Mouse (Mus musculus): ENCODE measurements at regions not wholly inside any gene's neighbourhood (a gene's known extent, or its start where the extent isn't known, plus 50 kb on each side); places are given as distances from the start of the nearest gene placed in this dataset.

GRCm38 (mm10) chr19:19987255-19987654 lies 403.5 kb downstream of the Anxa1 start:
- WGBS (ENCODE audit: insufficient replicate concordance): 53% methylated on average over 1 of the region's 1 CpGs
- Histone ChIP-seq H3K27ac (no peak overlapping the region), H3K4me3 (ENCODE audit: insufficient read depth in 1 of 2, low read depth in 2 of 2, low read length in 2 of 2) (no peak overlapping the region)

GRCm38 (mm10) chr19:19978816-19979215 lies 411.9 kb downstream of the Anxa1 start:
- Histone ChIP-seq H3K4me1 (replicated peaks; ENCODE audit: control insufficient read depth in 2 of 2, insufficient read depth in 2 of 2, low read length in 1 of 2) (no peaks in the 10 kb centered on the region), H3K4me2 (ENCODE audit: low read depth) (no peak overlapping the region), H3K9ac (replicated peaks) (no peak overlapping the region), H3K27ac (no peak overlapping the region), H3K27me3 (ENCODE audit: control insufficient read depth, insufficient read depth, low read length) (no peaks in the 10 kb centered on the region), H3K36me3 (replicated peaks; ENCODE audit: control insufficient read depth, insufficient read depth, low read depth) (no peaks in the 10 kb centered on the region), H3K9me3 (ENCODE audit: control insufficient read depth, low read length) (no peaks in the 10 kb centered on the region), H3K4me3 (ENCODE audit: insufficient read depth in 1 of 2, low read depth in 2 of 2, low read length in 2 of 2) (no peak overlapping the region)
- ATAC-seq (ENCODE audit: insufficient read depth) (no peak), DNase-seq (ENCODE audit: low read depth in 3 of 3, low spot score in 3 of 3) (no peak)
- WGBS (ENCODE audit: insufficient replicate concordance): 64% methylated on average over 6 of the region's 6 CpGs
- no peak for TF ChIP-seq CTCF (IDR thresholded peaks at IDR 0.05; ENCODE audit: low read depth)
- no peak for TF ChIP-seq EP300 (IDR thresholded peaks at IDR 0.05; ENCODE audit: low read depth)

More at GRCm38 (mm10) chr19:19987255-19987654, 403.5 kb downstream of the Anxa1 start:
- H3K9me3 ChIP-seq (ENCODE audit: control insufficient read depth, low read length): no peaks in the 10 kb centered on the region
- H3K9ac ChIP-seq (replicated peaks): no peak overlapping the region
- ATAC-seq (ENCODE audit: insufficient read depth) (no peak), DNase-seq (ENCODE audit: low read depth in 3 of 3, low spot score in 3 of 3) (no peak)
- no peaks in the 10 kb centered on the region for H3K4me1 ChIP-seq (replicated peaks; ENCODE audit: control insufficient read depth in 2 of 2, insufficient read depth in 2 of 2, low read length in 1 of 2)
- no peaks in the 10 kb centered on the region for H3K36me3 ChIP-seq (replicated peaks; ENCODE audit: control insufficient read depth, insufficient read depth, low read depth)
- no peak for TF ChIP-seq CTCF (IDR thresholded peaks at IDR 0.05; ENCODE audit: low read depth)
- TF ChIP-seq EP300 (IDR thresholded peaks at IDR 0.05; ENCODE audit: low read depth): no peak
- H3K4me2 ChIP-seq (ENCODE audit: low read depth): no peak overlapping the region
- no peaks in the 10 kb centered on the region for H3K27me3 ChIP-seq (ENCODE audit: control insufficient read depth, insufficient read depth, low read length)

- Histone ChIP-seq H3K27ac (no peak overlapping the region), H3K4me3 (ENCODE audit: insufficient read depth in 1 of 2, low read depth in 2 of 2, low read length in 2 of 2) (no peak overlapping the region), H3K4me2 (ENCODE audit: low read depth) (no peak overlapping the region), H3K9ac (replicated peaks) (no peak overlapping the region), H3K36me3 (replicated peaks; ENCODE audit: control insufficient read depth, insufficient read depth, low read depth) (no peaks in the 10 kb centered on the region), H3K27me3 (ENCODE audit: control insufficient read depth, insufficient read depth, low read length) (no peaks in the 10 kb centered on the region), H3K4me1 (replicated peaks; ENCODE audit: control insufficient read depth in 2 of 2, insufficient read depth in 2 of 2, low read length in 1 of 2) (no peaks in the 10 kb centered on the region), H3K9me3 (ENCODE audit: control insufficient read depth, low read length) (no peaks in the 10 kb centered on the region)
- 35% methylated on average over 9 of the region's 9 CpGs for WGBS (ENCODE audit: insufficient replicate concordance)
- TF ChIP-seq EP300 (IDR thresholded peaks at IDR 0.05; ENCODE audit: low read depth) (no peak), CTCF (IDR thresholded peaks at IDR 0.05; ENCODE audit: low read depth) (no peak)
- ATAC-seq (ENCODE audit: insufficient read depth) (no peak), DNase-seq (ENCODE audit: low read depth in 3 of 3, low spot score in 3 of 3) (no peak)
These were observed 413.0 kb downstream of the Anxa1 start for GRCm38 (mm10) chr19:19977609-19978259.

- Histone ChIP-seq H3K4me3 (ENCODE audit: insufficient read depth in 1 of 2, low read depth in 2 of 2, low read length in 2 of 2) (no peak overlapping the region), H3K9me3 (ENCODE audit: control insufficient read depth, low read length) (no peaks in the 10 kb centered on the region), H3K27me3 (ENCODE audit: control insufficient read depth, insufficient read depth, low read length) (no peaks in the 10 kb centered on the region), H3K9ac (replicated peaks) (no peak overlapping the region), H3K4me2 (ENCODE audit: low read depth) (no peak overlapping the region), H3K4me1 (replicated peaks; ENCODE audit: control insufficient read depth in 2 of 2, insufficient read depth in 2 of 2, low read length in 1 of 2) (no peaks in the 10 kb centered on the region), H3K27ac (no peak overlapping the region), H3K36me3 (replicated peaks; ENCODE audit: control insufficient read depth, insufficient read depth, low read depth) (no peaks in the 10 kb centered on the region)
- TF ChIP-seq CTCF (IDR thresholded peaks at IDR 0.05; ENCODE audit: low read depth) (no peak), EP300 (IDR thresholded peaks at IDR 0.05; ENCODE audit: low read depth) (no peak)
- 22% methylated on average over 2 of the region's 2 CpGs for WGBS (ENCODE audit: insufficient replicate concordance)
- ATAC-seq (ENCODE audit: insufficient read depth): no peak
- DNase-seq (ENCODE audit: low read depth in 3 of 3, low spot score in 3 of 3): no peak
These were observed 414.0 kb downstream of the Anxa1 start for GRCm38 (mm10) chr19:19976776-19977175.

- no peaks in the 10 kb centered on the region for H3K4me1 ChIP-seq (replicated peaks; ENCODE audit: control insufficient read depth in 2 of 2, insufficient read depth in 2 of 2, low read length in 1 of 2)
- no peaks in the 10 kb centered on the region for H3K36me3 ChIP-seq (replicated peaks; ENCODE audit: control insufficient read depth, insufficient read depth, low read depth)
- 52% methylated on average over 3 of the region's 3 CpGs for WGBS (ENCODE audit: insufficient replicate concordance)
These were observed 420.8 kb downstream of the Anxa1 start for GRCm38 (mm10) chr19:19969780-19970512.

More at GRCm38 (mm10) chr19:19969780-19970512, 420.8 kb downstream of the Anxa1 start:
- no peak overlapping the region for H3K27ac ChIP-seq
- no peak overlapping the region for H3K9ac ChIP-seq (replicated peaks)
- H3K4me3 ChIP-seq (ENCODE audit: insufficient read depth in 1 of 2, low read depth in 2 of 2, low read length in 2 of 2): no peak overlapping the region
- DNase-seq (ENCODE audit: low read depth in 3 of 3, low spot score in 3 of 3) (no peak), ATAC-seq (ENCODE audit: insufficient read depth) (no peak)
- H3K9me3 ChIP-seq (ENCODE audit: control insufficient read depth, low read length): no peaks in the 10 kb centered on the region
- no peak for TF ChIP-seq EP300 (IDR thresholded peaks at IDR 0.05; ENCODE audit: low read depth)
- no peaks in the 10 kb centered on the region for H3K27me3 ChIP-seq (ENCODE audit: control insufficient read depth, insufficient read depth, low read length)
- H3K4me2 ChIP-seq (ENCODE audit: low read depth): no peak overlapping the region

All from liver, embryonic 14.5 days (tissue).